Mouse (Mus musculus): ENCODE data around the gene Gas7. TPM values are rescaled to one million over a fixed set of nuclear protein-coding genes. Genes with fewer than 3 reads are reported as not detected.
A peak's percentile ranks its signal among the peaks of the same experiment; 100 is the strongest.

The Gas7 gene
- polyA plus RNA-seq, 1 experiment from 2014 or later: 27.0 TPM

GRCm38 (mm10) chr11:67544656-67545432, 89.6 kb downstream of the Gas7 start:
- 50% methylated on average over 11 of the region's 11 CpGs for WGBS
- H3K9ac ChIP-seq: no peak overlapping the region
- peaks cover 26% of the 10 kb centered on the region for H3K4me1 ChIP-seq
- no peak for ATAC-seq (ENCODE audit: insufficient number of reproducible peaks, low FRiP score, low TSS enrichment, low read depth)
- no peak overlapping the region; the same call in 1 of the 2 replicates for H3K27ac ChIP-seq
- no peaks in the 10 kb centered on the region for H3K9me3 ChIP-seq
- no peaks in the 10 kb centered on the region for H3K27me3 ChIP-seq
- H3K4me3 ChIP-seq: no peak overlapping the region
- no peak overlapping the region for H3K4me2 ChIP-seq
- H3K36me3 ChIP-seq: no peaks in the 10 kb centered on the region

DNA sequence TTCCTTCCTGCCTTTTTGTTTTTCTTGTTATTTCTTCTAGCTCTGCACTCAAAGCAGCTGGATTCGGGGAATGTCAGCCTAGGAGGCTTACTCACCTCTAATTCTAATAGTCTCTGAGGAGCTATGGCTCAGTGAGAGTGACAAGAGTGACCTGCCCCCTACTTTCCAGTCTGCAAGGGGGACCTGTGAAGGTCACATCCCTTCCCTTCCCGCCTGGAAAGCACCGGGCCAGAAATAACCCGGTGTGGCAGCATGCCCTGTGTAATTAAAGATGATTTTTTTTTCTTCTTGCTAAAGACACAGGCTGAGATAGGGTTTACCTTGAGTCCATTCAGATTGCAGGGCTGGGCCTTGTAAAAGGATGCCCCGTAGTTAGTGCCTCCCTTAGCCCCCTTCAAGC, 91.3 kb downstream of the Gas7 start:
- Histone ChIP-seq H3K9ac (no peak overlapping the region), H3K27me3 (no peaks in the 10 kb centered on the region), H3K4me3 (no peak overlapping the region), H3K9me3 (no peaks in the 10 kb centered on the region), H3K4me2 (no peak overlapping the region), H3K4me1 (peaks cover 32% of the 10 kb centered on the region), H3K27ac (0 out of 2 replicates have a peak overlapping the region, but pooled peaks have one; percentile 13), H3K36me3 (no peaks in the 10 kb centered on the region)
- 33% methylated on average over 5 of the region's 5 CpGs for WGBS
- no peak for ATAC-seq (ENCODE audit: insufficient number of reproducible peaks, low FRiP score, low TSS enrichment, low read depth)

DNA sequence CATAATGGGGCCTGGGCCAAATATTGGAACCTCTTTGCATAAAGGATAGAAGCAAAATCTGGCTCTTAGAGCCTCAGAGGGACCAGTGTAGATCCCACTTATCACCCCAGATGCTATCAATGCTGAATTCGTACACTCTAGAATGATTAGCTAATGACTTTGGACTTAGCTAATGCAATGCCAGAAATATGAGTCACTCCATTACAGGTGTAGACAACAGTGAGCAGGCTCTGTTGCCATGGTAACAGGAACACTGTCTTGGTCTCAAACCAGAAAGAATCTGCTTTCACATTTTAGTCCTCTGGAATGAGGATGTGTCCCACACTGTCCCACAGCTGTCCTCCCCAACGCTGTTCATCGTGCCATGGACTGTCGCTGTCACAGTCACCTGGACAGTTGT, 94.1 kb downstream of the Gas7 start:
- peaks cover 36% of the 10 kb centered on the region for H3K4me1 ChIP-seq
- ATAC-seq (ENCODE audit: insufficient number of reproducible peaks, low FRiP score, low TSS enrichment, low read depth): no peak
- WGBS: 80% methylated on average over 4 of the region's 4 CpGs
- no peaks in the 10 kb centered on the region for H3K36me3 ChIP-seq
- no peak overlapping the region for H3K4me3 ChIP-seq
- no peak overlapping the region for H3K4me2 ChIP-seq
- H3K9ac ChIP-seq: no peak overlapping the region
- no peaks in the 10 kb centered on the region for H3K9me3 ChIP-seq
- no peaks in the 10 kb centered on the region for H3K27me3 ChIP-seq
- peak overlapping the region; percentile 27; the same call in 1 of the 2 replicates for H3K27ac ChIP-seq

DNA sequence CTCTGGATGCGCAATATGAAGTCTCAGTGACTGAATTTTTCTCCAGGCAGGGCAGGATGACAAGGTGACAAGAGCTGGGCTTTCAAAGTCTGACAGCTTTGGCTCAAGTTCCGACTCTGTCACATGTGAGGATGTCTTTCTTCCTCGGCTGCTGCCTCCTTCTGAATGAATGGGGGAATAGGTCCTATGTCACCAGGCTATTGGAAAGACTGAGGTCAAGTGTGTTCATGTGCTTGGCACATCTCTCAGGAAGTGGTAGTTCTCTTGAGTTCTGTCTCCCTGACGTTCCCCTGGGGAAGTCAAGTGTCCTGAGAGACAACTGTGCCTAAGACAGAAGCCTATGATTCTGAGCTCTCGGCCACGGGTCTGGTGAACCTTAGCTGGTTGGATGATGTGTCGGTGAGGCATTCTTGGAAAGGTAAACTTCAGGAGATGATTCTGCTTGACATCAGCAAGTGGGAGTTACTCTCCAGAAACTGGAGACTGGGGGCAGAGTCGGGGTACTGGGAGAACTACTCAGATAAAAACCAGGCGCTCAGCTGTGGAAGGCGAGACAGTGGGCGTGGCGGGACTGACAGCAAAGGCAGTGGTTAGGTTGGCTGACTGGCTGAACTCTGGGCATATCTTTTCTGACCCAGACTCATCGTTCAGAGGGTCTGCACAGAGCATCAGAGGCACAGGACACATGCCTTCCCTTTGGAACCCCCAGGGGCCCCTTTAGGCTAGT, 94.7 kb downstream of the Gas7 start:
- no peak overlapping the region for H3K4me3 ChIP-seq
- 57% methylated on average over 13 of the region's 13 CpGs for WGBS

DNA sequence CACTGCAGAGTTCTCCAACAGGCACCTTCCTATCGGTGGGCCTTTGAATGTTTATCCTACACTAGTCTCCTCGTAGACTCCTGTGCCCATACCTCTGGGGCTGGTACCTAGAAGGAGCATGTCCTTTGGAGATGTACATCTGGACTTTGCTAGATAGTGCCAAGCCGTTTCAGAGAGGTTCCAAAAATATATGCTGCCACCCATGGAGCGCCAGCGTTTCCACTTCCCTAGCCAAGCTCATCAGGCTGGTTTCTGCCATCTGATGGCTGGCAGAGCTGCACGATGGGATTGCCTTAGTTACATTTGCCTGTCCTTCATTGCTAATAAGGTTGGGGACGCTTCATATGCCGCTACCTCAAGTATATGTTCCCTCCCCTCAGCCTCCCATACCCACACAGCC, 97.2 kb downstream of the Gas7 start:
- H3K36me3 ChIP-seq: no peaks in the 10 kb centered on the region
- no peak overlapping the region for H3K27ac ChIP-seq
- no peaks in the 10 kb centered on the region for H3K9me3 ChIP-seq
- H3K4me2 ChIP-seq: no peak overlapping the region
- WGBS: 89% methylated on average over 8 of the region's 8 CpGs
- peaks cover 22% of the 10 kb centered on the region for H3K4me1 ChIP-seq
- no peaks in the 10 kb centered on the region for H3K27me3 ChIP-seq
- no peak overlapping the region for H3K4me3 ChIP-seq
- no peak for ATAC-seq (ENCODE audit: insufficient number of reproducible peaks, low FRiP score, low TSS enrichment, low read depth)
- no peak overlapping the region for H3K9ac ChIP-seq

More for the DNA sequence above, 94.7 kb downstream of the Gas7 start:
- ATAC-seq (ENCODE audit: insufficient number of reproducible peaks, low FRiP score, low TSS enrichment, low read depth): no peak
- Histone ChIP-seq H3K36me3 (no peaks in the 10 kb centered on the region), H3K9ac (no peak overlapping the region), H3K27ac (peak overlapping the region; percentile 63; the same call in 1 of the 2 replicates), H3K27me3 (no peaks in the 10 kb centered on the region), H3K4me2 (no peak overlapping the region), H3K4me1 (peaks cover 32% of the 10 kb centered on the region), H3K9me3 (no peaks in the 10 kb centered on the region)

- no peaks in the 10 kb centered on the region for H3K27me3 ChIP-seq
- H3K36me3 ChIP-seq: no peaks in the 10 kb centered on the region
- no peak overlapping the region for H3K9ac ChIP-seq
- no peaks in the 10 kb centered on the region for H3K9me3 ChIP-seq
- no peak overlapping the region for H3K4me2 ChIP-seq
- peaks cover 30% of the 10 kb centered on the region for H3K4me1 ChIP-seq
- no peak for ATAC-seq (ENCODE audit: insufficient number of reproducible peaks, low FRiP score, low TSS enrichment, low read depth)
- WGBS: 79% methylated on average over 6 of the region's 6 CpGs
- H3K4me3 ChIP-seq: no peak overlapping the region
- H3K27ac ChIP-seq: no peak overlapping the region
These were observed 99.0 kb downstream of the Gas7 start for GRCm38 (mm10) chr11:67554276-67554675.

GRCm38 (mm10) chr11:67556360-67556759, 101.1 kb downstream of the Gas7 start:
- no peak overlapping the region for H3K27ac ChIP-seq
- peaks cover 21% of the 10 kb centered on the region for H3K4me1 ChIP-seq
- H3K4me2 ChIP-seq: no peak overlapping the region
- H3K9me3 ChIP-seq: no peaks in the 10 kb centered on the region
- no peak for ATAC-seq (ENCODE audit: insufficient number of reproducible peaks, low FRiP score, low TSS enrichment, low read depth)
- no peaks in the 10 kb centered on the region for H3K36me3 ChIP-seq
- no peak overlapping the region for H3K4me3 ChIP-seq
- no peak overlapping the region for H3K9ac ChIP-seq
- 47% methylated on average over 3 of the region's 3 CpGs for WGBS
- H3K27me3 ChIP-seq: no peaks in the 10 kb centered on the region

DNA sequence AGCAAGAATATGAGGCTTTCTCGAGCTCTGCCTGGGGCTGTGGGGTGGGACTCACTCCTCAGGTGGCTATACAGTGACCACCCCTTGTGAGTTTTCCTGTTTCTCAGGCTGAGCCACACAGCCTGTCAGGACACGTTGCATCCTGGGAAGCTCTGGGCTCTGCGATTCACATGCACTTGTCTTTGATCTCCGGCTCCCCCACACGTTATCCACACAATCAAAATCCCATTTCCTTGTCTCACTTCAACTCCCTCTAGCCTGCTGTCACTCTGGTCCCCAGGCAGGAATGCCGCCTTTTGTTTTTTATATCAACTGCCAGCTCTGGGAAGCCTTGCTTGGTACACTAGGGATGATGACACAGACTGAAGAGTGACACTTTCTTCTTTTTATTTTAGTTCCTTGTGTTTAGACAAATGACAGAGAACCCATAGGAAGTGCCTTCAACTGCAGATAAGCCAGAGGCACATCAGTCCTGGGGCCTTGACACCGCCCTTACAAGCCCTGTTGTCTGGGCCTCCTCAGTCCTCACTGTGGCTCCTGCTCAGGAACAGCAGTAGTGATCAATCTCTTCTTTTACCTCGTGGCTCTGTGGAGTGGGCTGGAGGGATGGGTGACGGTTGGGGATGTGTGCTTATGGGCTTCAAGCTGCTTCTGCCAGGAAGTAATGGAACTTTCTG, 103.7 kb downstream of the Gas7 start:
- no peaks in the 10 kb centered on the region for H3K36me3 ChIP-seq
- no peak for ATAC-seq (ENCODE audit: insufficient number of reproducible peaks, low FRiP score, low TSS enrichment, low read depth)
- H3K27me3 ChIP-seq: no peaks in the 10 kb centered on the region
- no peaks in the 10 kb centered on the region for H3K9me3 ChIP-seq
- peak overlapping the region; percentile 68 for H3K27ac ChIP-seq
- no peak overlapping the region for H3K4me2 ChIP-seq
- no peak overlapping the region for H3K9ac ChIP-seq
- 27% methylated on average over 9 of the region's 9 CpGs for WGBS
- no peak overlapping the region for H3K4me3 ChIP-seq
- H3K4me1 ChIP-seq: peaks cover 22% of the 10 kb centered on the region

GRCm38 (mm10) chr11:67559522-67559921, 104.3 kb downstream of the Gas7 start:
- Histone ChIP-seq H3K4me2 (no peak overlapping the region), H3K9ac (no peak overlapping the region), H3K4me1 (peaks cover 21% of the 10 kb centered on the region), H3K27ac (peak overlapping the region; percentile 68), H3K27me3 (no peaks in the 10 kb centered on the region), H3K9me3 (no peaks in the 10 kb centered on the region), H3K36me3 (no peaks in the 10 kb centered on the region), H3K4me3 (no peak overlapping the region)
- WGBS: 63% methylated on average over 5 of the region's 5 CpGs
- no peak for ATAC-seq (ENCODE audit: insufficient number of reproducible peaks, low FRiP score, low TSS enrichment, low read depth)

DNA sequence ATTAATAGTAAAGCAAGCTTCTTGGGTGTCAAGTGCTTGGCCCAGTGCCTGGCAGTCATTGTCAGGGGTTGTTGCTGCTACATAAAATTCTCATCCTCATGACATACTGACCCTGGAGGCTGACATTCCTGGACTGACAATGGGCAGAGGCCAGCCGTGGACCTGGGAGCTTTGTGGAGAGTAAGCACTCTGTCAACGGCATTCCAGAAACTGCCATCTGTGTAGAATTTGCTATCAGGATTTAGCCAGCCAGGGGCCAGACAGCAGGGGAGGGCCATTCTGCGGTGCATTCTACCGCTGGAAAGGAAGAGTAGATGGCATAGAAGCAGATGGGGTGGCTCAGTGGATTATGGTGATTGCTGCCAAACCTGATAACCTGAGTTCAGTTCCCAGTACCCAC, 106.4 kb downstream of the Gas7 start:
- ATAC-seq (ENCODE audit: insufficient number of reproducible peaks, low FRiP score, low TSS enrichment, low read depth): no peak
- H3K9ac ChIP-seq: no peak overlapping the region
- no peak overlapping the region for H3K27ac ChIP-seq
- H3K4me3 ChIP-seq: no peak overlapping the region
- 40% methylated on average over 4 of the region's 4 CpGs for WGBS
- H3K4me2 ChIP-seq: no peak overlapping the region
- peaks cover 18% of the 10 kb centered on the region for H3K4me1 ChIP-seq
- no peaks in the 10 kb centered on the region for H3K9me3 ChIP-seq
- no peaks in the 10 kb centered on the region for H3K27me3 ChIP-seq
- H3K36me3 ChIP-seq: no peaks in the 10 kb centered on the region

- no peaks in the 10 kb centered on the region for H3K9me3 ChIP-seq
- no peak overlapping the region for H3K4me3 ChIP-seq
- peaks cover 24% of the 10 kb centered on the region for H3K4me1 ChIP-seq
- H3K9ac ChIP-seq: no peak overlapping the region
- no peak overlapping the region for H3K27ac ChIP-seq
- WGBS: 35% methylated on average over 5 of the region's 5 CpGs
- no peaks in the 10 kb centered on the region for H3K27me3 ChIP-seq
- ATAC-seq (ENCODE audit: insufficient number of reproducible peaks, low FRiP score, low TSS enrichment, low read depth): no peak
- H3K36me3 ChIP-seq: no peaks in the 10 kb centered on the region
- no peak overlapping the region for H3K4me2 ChIP-seq
These were observed 107.9 kb downstream of the Gas7 start for GRCm38 (mm10) chr11:67563141-67563540.
